Mouse (Mus musculus): ENCODE measurements around the gene Sephs1. TPM values are rescaled to one million over a fixed set of nuclear protein-coding genes. Genes with fewer than 3 reads are reported as not detected.

The Sephs1 gene
- polyA plus RNA-seq, 1 experiment from 2014 or later: 156 TPM

DNA sequence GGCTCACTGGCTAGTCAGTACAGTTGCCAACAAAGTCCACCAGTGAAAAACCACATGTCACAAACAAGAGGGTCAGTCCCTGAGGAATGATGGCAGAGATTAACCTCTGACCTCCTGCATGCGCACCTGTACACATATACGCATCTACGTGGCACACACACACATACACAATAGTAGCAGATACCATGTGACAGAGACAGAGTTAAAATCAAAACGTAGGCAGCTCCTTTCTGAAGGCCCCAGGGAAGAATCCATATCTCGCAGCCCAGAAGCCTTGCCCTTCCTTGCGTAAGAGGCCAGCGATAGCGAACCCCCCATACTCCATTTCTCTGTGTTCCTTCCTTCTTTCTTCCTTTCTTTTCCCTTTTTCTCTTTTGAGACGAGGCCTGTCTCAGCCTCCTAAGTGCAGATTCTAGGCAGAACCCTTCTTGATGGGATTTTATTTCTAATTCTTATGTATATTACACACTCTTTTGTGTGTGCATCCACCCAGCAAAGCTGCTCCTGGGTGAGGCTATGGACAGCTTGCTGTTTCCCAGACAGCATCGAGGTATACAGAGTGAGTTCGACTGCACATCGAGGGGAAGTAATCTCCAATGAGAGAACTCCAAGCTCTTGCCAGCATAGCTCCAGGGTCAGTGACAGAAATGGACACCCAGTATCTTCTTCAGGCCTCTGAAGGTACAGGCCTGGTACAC lies 13.2 kb upstream of the Sephs1 start:
- H3K9me3 ChIP-seq (replicated peaks; ENCODE audit: control insufficient read depth, low read length): no peaks in the 10 kb centered on the region
- no peak for ATAC-seq (replicated peaks; ENCODE audit: insufficient number of reproducible peaks, low FRiP score, low TSS enrichment, low read depth)
- no peak for DNase-seq (ENCODE audit: low spot score)
- no peak overlapping the region for H3K4me3 ChIP-seq (ENCODE audit: low read depth, low read length)
- no peak overlapping the region for H3K4me2 ChIP-seq (ENCODE audit: low read depth, low read length)
- no peak overlapping the region for H3K27ac ChIP-seq (replicated peaks; ENCODE audit: low read depth, low read length)
- no peaks in the 10 kb centered on the region for H3K27me3 ChIP-seq (ENCODE audit: control insufficient read depth, insufficient read depth, low read length)
- 80% methylated on average over 12 of the region's 12 CpGs for WGBS
- H3K9ac ChIP-seq (replicated peaks; ENCODE audit: low read length): no peak overlapping the region
- H3K4me1 ChIP-seq (ENCODE audit: control insufficient read depth, insufficient read depth, low read length): no peaks in the 10 kb centered on the region
- H3K36me3 ChIP-seq (replicated peaks; ENCODE audit: control insufficient read depth, insufficient read depth, low read depth, low read length): no peaks in the 10 kb centered on the region

GRCm38 (mm10) chr2:4872740-4873139 lies 8.6 kb upstream of the Sephs1 start:
- Histone ChIP-seq H3K4me1 (ENCODE audit: control insufficient read depth, insufficient read depth, low read length) (no peaks in the 10 kb centered on the region), H3K4me3 (ENCODE audit: low read depth, low read length) (no peak overlapping the region), H3K9ac (replicated peaks; ENCODE audit: low read length) (no peak overlapping the region), H3K4me2 (ENCODE audit: low read depth, low read length) (no peak overlapping the region), H3K27ac (replicated peaks; ENCODE audit: low read depth, low read length) (no peak overlapping the region), H3K36me3 (replicated peaks; ENCODE audit: control insufficient read depth, insufficient read depth, low read depth, low read length) (no peaks in the 10 kb centered on the region), H3K27me3 (ENCODE audit: control insufficient read depth, insufficient read depth, low read length) (no peaks in the 10 kb centered on the region), H3K9me3 (replicated peaks; ENCODE audit: control insufficient read depth, low read length) (no peaks in the 10 kb centered on the region)
- 72% methylated on average over 9 of the region's 9 CpGs for WGBS
- ATAC-seq (replicated peaks; ENCODE audit: insufficient number of reproducible peaks, low FRiP score, low TSS enrichment, low read depth): no peak
- no peak for DNase-seq (ENCODE audit: low spot score)

- H3K4me2 ChIP-seq (ENCODE audit: low read depth, low read length): no peak overlapping the region
- H3K9me3 ChIP-seq (replicated peaks; ENCODE audit: control insufficient read depth, low read length): no peaks in the 10 kb centered on the region
- DNase-seq (ENCODE audit: low spot score): no peak
- no peaks in the 10 kb centered on the region for H3K4me1 ChIP-seq (ENCODE audit: control insufficient read depth, insufficient read depth, low read length)
- ATAC-seq (replicated peaks; ENCODE audit: insufficient number of reproducible peaks, low FRiP score, low TSS enrichment, low read depth): no peak
- no peak overlapping the region for H3K27ac ChIP-seq (replicated peaks; ENCODE audit: low read depth, low read length)
- no peaks in the 10 kb centered on the region for H3K36me3 ChIP-seq (replicated peaks; ENCODE audit: control insufficient read depth, insufficient read depth, low read depth, low read length)
- no peaks in the 10 kb centered on the region for H3K27me3 ChIP-seq (ENCODE audit: control insufficient read depth, insufficient read depth, low read length)
- H3K9ac ChIP-seq (replicated peaks; ENCODE audit: low read length): no peak overlapping the region
- no peak overlapping the region for H3K4me3 ChIP-seq (ENCODE audit: low read depth, low read length)
- 66% methylated on average over 6 of the region's 6 CpGs for WGBS
Measured at GRCm38 (mm10) chr2:4873331-4873730, 8.0 kb upstream of the Sephs1 start.

- DNase-seq (ENCODE audit: low spot score): no peak
- H3K36me3 ChIP-seq (replicated peaks; ENCODE audit: control insufficient read depth, insufficient read depth, low read depth, low read length): no peaks in the 10 kb centered on the region
- no peak for ATAC-seq (replicated peaks; ENCODE audit: insufficient number of reproducible peaks, low FRiP score, low TSS enrichment, low read depth)
- no peaks in the 10 kb centered on the region for H3K4me1 ChIP-seq (ENCODE audit: control insufficient read depth, insufficient read depth, low read length)
- no peak overlapping the region for H3K4me2 ChIP-seq (ENCODE audit: low read depth, low read length)
- no peak overlapping the region for H3K4me3 ChIP-seq (ENCODE audit: low read depth, low read length)
- H3K9me3 ChIP-seq (replicated peaks; ENCODE audit: control insufficient read depth, low read length): no peaks in the 10 kb centered on the region
- H3K27ac ChIP-seq (replicated peaks; ENCODE audit: low read depth, low read length): no peak overlapping the region
- 68% methylated on average over 1 of the region's 1 CpGs for WGBS
- no peak overlapping the region for H3K9ac ChIP-seq (replicated peaks; ENCODE audit: low read length)
- H3K27me3 ChIP-seq (ENCODE audit: control insufficient read depth, insufficient read depth, low read length): no peaks in the 10 kb centered on the region
Measured at GRCm38 (mm10) chr2:4875090-4875489, 6.3 kb upstream of the Sephs1 start.

DNA sequence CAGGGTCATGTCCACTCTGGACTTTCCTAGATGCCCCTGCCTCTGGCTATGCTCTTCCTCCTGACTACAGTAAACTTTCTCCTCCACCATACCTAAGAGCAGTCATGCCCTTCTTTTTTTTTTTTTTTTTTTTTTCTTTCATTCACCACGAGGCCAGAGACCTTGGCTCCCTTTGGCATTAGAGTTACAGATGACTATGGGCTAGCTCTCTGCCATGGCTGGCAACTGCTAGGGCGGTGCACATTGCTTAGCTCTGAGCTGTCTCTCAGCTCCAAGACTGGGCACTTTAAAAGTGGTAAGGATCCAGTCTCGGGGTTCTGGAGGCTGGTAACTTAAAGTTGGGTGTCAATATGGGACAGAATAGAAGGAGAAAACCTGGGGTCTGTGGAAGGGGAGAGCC lies 5.2 kb upstream of the Sephs1 start:
- Histone ChIP-seq H3K4me3 (ENCODE audit: low read depth, low read length) (no peak overlapping the region), H3K27ac (replicated peaks; ENCODE audit: low read depth, low read length) (no peak overlapping the region), H3K36me3 (replicated peaks; ENCODE audit: control insufficient read depth, insufficient read depth, low read depth, low read length) (no peaks in the 10 kb centered on the region), H3K9ac (replicated peaks; ENCODE audit: low read length) (no peak overlapping the region), H3K4me1 (ENCODE audit: control insufficient read depth, insufficient read depth, low read length) (peaks cover 4% of the 10 kb centered on the region; the same call in 1 of the 2 replicates), H3K9me3 (replicated peaks; ENCODE audit: control insufficient read depth, low read length) (no peaks in the 10 kb centered on the region), H3K4me2 (ENCODE audit: low read depth, low read length) (no peak overlapping the region), H3K27me3 (ENCODE audit: control insufficient read depth, insufficient read depth, low read length) (no peaks in the 10 kb centered on the region)
- 69% methylated on average over 3 of the region's 3 CpGs for WGBS
- ATAC-seq (replicated peaks; ENCODE audit: insufficient number of reproducible peaks, low FRiP score, low TSS enrichment, low read depth): no peak
- DNase-seq (ENCODE audit: low spot score): no peak

DNA sequence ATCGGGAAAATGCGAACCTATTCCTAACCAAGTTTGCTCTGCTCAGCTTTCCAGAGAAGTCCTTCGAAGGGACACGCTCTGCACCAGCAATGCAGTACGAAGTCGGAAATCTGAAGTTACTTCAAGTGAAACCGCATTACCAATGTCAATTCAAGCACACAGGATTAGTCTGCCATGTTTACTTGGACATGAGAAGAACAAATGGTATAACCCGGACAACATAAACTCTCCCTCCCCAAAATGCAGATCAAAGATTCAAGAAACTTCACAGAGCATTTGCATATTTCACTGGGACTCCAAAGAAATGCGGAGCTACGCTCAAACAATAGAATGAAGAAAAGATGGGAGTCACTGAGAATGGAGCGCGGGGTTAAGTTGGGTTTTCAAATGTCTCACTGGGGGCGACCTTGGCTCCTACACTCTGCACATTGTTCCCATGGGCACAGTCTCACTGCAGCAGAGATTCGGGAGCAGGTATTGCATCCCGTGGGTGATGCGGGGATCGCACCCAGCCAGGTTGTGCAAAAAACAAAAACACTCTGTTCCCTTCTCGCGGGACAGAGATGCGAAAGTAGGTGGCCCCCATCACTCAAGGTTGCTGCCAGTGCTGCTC lies 521 bp upstream of the Sephs1 start:
- no peaks in the 10 kb centered on the region for H3K27me3 ChIP-seq (ENCODE audit: control insufficient read depth, insufficient read depth, low read length)
- peak overlapping the region; percentile 67 for H3K4me3 ChIP-seq (ENCODE audit: low read depth, low read length)
- peak; percentile 34; the same call in 1 of the 2 replicates for ATAC-seq (replicated peaks; ENCODE audit: insufficient number of reproducible peaks, low FRiP score, low TSS enrichment, low read depth)
- peak overlapping the region; percentile 57 for H3K4me2 ChIP-seq (ENCODE audit: low read depth, low read length)
- 3% methylated on average over 20 of the region's 20 CpGs for WGBS
- H3K4me1 ChIP-seq (ENCODE audit: control insufficient read depth, insufficient read depth, low read length): peaks cover 4% of the 10 kb centered on the region; the same call in 1 of the 2 replicates
- H3K9ac ChIP-seq (replicated peaks; ENCODE audit: low read length): peak overlapping the region; percentile 98
- peak overlapping the region; percentile 100 for H3K27ac ChIP-seq (replicated peaks; ENCODE audit: low read depth, low read length)
- H3K36me3 ChIP-seq (replicated peaks; ENCODE audit: control insufficient read depth, insufficient read depth, low read depth, low read length): no peaks in the 10 kb centered on the region; the same call in 1 of the 2 replicates
- H3K9me3 ChIP-seq (replicated peaks; ENCODE audit: control insufficient read depth, low read length): no peaks in the 10 kb centered on the region
- DNase-seq (ENCODE audit: low spot score): peak; percentile 59

DNA sequence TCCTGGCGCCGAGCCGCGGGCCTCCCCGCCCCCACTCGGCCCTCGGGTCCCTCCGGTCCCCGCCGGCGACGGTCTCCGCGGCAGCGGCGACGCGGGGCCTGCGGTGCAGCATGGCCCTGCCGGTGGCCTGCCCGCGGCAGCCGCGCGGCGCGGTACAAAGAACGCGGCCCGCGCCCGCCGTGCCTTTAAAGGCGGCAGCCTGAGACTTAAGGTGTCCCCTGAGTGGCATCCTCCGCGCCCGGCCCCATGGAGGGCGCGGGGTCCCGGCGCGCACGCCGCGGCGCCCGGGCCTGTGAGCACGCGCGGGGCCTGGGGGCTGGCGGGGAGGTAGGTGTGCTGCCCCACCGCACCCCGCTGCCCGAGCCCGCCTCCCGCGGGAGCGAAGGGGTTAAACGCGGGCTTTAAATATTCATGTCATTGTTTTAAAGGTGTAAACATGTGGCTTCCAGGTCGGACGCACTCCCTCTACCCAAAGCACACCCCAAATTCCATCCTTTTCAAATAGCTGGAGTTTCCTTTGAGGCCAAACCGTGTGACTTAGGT lies 956 bp downstream of the Sephs1 start:
- peak; percentile 79 for DNase-seq (ENCODE audit: low spot score)
- peak overlapping the region; percentile 69 for H3K4me2 ChIP-seq (ENCODE audit: low read depth, low read length)
- no peaks in the 10 kb centered on the region for H3K27me3 ChIP-seq (ENCODE audit: control insufficient read depth, insufficient read depth, low read length)
- peak overlapping the region; percentile 67 for H3K4me3 ChIP-seq (ENCODE audit: low read depth, low read length)
- peak overlapping the region; percentile 100 for H3K27ac ChIP-seq (replicated peaks; ENCODE audit: low read depth, low read length)
- no peaks in the 10 kb centered on the region for H3K9me3 ChIP-seq (replicated peaks; ENCODE audit: control insufficient read depth, low read length)
- H3K36me3 ChIP-seq (replicated peaks; ENCODE audit: control insufficient read depth, insufficient read depth, low read depth, low read length): peaks cover 5% of the 10 kb centered on the region
- peaks cover 4% of the 10 kb centered on the region; the same call in 1 of the 2 replicates for H3K4me1 ChIP-seq (ENCODE audit: control insufficient read depth, insufficient read depth, low read length)
- under 1% methylated on average over 46 of the region's 63 CpGs for WGBS
- peak overlapping the region; percentile 98 for H3K9ac ChIP-seq (replicated peaks; ENCODE audit: low read length)
- ATAC-seq (replicated peaks; ENCODE audit: insufficient number of reproducible peaks, low FRiP score, low TSS enrichment, low read depth): peak; percentile 78

All from embryonic facial prominence, embryonic 11.5 days (tissue).